Mouse (Mus musculus) MEL (cell line): Measurements from ENCODE around the gene Olfr521.

Experiments
- CTCF ChIP-seq, 3 experiments: IDR thresholded peaks in 2 of 3; conservative IDR thresholded peaks in 1 of 3; 2 replicates each; pipeline ENCODE4 v1.5.1; 2011 to 2012; ENCODE audit warnings: low read length in 3 of 3, low read depth in 2 of 3, mild to moderate bottlenecking in 2 of 3, improper control_type of control experiment in 1 of 3, inconsistent platforms in 1 of 3, mixed read lengths in 1 of 3, moderate library complexity in 1 of 3; ENCODE audit not compliant: control insufficient read depth in 1 of 3, insufficient read depth in 1 of 3, poor library complexity in 1 of 3, severe bottlenecking in 1 of 3
- E2F4 ChIP-seq: IDR thresholded peaks from 2 replicates; pipeline ENCODE4 v1.6.1; 2011; ENCODE audit warnings: low read depth, low read length, improper control_type of control experiment, borderline replicate concordance
- ETS1 ChIP-seq: IDR thresholded peaks from 2 replicates; pipeline ENCODE4 v1.6.1; 2012; ENCODE audit warnings: low read depth, mild to moderate bottlenecking, inconsistent platforms, low read length, improper control_type of control experiment, moderate library complexity
- GATA1 ChIP-seq: IDR thresholded peaks from 2 replicates; pipeline ENCODE4 v1.6.1; 2011; ENCODE audit warnings: low read depth, low read length, improper control_type of control experiment
- KAT2A ChIP-seq: conservative IDR thresholded peaks from 2 replicates; pipeline ENCODE4 v1.6.1; 2012; ENCODE audit warnings: low read depth, low read length, improper control_type of control experiment, inconsistent platforms
- MEF2A ChIP-seq: IDR thresholded peaks from 2 replicates; pipeline ENCODE4 v1.6.1; 2014; ENCODE audit warnings: low read depth, mild to moderate bottlenecking, inconsistent platforms, low read length, improper control_type of control experiment; ENCODE audit not compliant: poor library complexity, insufficient replicate concordance, severe bottlenecking; ENCODE audit errors: extremely low read depth
- MXI1 ChIP-seq: IDR thresholded peaks from 2 replicates; pipeline ENCODE4 v1.6.1; 2011; ENCODE audit warnings: mild to moderate bottlenecking, low read depth, low read length, improper control_type of control experiment
- NRF1 ChIP-seq: IDR thresholded peaks from 2 replicates; pipeline ENCODE4 v1.6.1; 2014; ENCODE audit warnings: low read depth, mild to moderate bottlenecking, inconsistent platforms, low read length, improper control_type of control experiment, moderate library complexity; ENCODE audit not compliant: poor library complexity, insufficient read depth, severe bottlenecking
- POLR2A ChIP-seq, 2 experiments: IDR thresholded peaks; 2 replicates each; pipeline ENCODE4 v1.6.1; 2011 to 2012; ENCODE audit warnings: low read length in 2 of 2, mild to moderate bottlenecking in 2 of 2, control low read depth in 1 of 2, improper control_type of control experiment in 1 of 2, low read depth in 1 of 2, moderate library complexity in 1 of 2; ENCODE audit not compliant: control insufficient read depth in 1 of 2, insufficient read depth in 1 of 2, poor library complexity in 1 of 2
- POLR2AphosphoS2 ChIP-seq: IDR thresholded peaks from 2 replicates; pipeline ENCODE4 v1.6.1; 2011; ENCODE audit warnings: low read length, improper control_type of control experiment
- RCOR1 ChIP-seq: IDR thresholded peaks from 2 replicates; pipeline ENCODE4 v1.6.1; 2012; ENCODE audit warnings: low read depth, mild to moderate bottlenecking, inconsistent platforms, low read length, improper control_type of control experiment
- TAL1 ChIP-seq: IDR thresholded peaks from 2 replicates; pipeline ENCODE4 v1.6.1; 2012; ENCODE audit warnings: mild to moderate bottlenecking, inconsistent platforms, low read length, moderate library complexity, mixed read lengths
- UBTF ChIP-seq: IDR thresholded peaks from 2 replicates; pipeline ENCODE4 v1.6.1; 2012; ENCODE audit warnings: low read depth, mild to moderate bottlenecking, inconsistent platforms, low read length, improper control_type of control experiment, moderate library complexity, borderline replicate concordance; ENCODE audit not compliant: insufficient read depth
- ZNF384 ChIP-seq: IDR thresholded peaks from 2 replicates; pipeline ENCODE4 v1.6.1; 2012; ENCODE audit warnings: low read depth, mild to moderate bottlenecking, inconsistent platforms, low read length, improper control_type of control experiment

DNA sequence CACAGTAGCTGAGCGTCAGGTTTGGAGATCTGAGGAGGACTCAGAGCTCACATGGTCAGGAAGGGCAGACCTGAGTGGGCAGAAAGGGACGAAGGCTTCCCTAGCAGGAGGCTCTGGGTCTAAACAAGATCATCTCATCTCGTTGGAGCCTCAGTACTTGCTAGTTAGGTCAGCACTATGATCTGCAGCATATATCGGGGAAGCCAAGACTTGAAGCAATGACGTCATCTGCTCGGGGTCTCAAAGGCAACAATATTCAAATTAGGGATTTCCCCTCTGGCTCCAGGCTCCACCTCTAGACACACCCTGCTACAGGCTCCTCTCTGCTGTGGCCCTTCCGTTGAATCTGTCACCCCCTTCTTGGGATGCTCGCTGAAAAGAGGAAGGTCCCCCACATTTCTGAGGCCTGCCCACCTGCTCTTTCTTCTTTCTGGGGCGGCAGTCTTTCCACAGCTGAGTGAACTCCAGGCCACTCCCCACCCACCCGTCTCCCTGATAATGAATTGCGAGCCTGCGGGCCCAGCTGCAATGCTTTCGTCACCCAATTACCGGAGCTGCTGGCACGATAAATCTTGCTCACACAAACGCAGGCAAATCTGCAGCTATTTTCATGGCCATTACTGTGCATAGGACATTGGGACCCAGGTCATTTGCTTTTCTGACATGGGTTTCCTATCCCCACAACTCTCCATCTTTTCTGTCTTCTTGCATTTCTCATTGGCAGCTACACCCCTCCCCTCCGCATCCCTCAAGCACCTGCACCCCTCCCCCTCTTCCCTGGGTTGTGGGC, 32.1 kb downstream of the Olfr521 start:
- no peak for TF ChIP-seq POLR2A (IDR thresholded peaks at IDR 0.05; ENCODE audit: control insufficient read depth in 1 of 2, insufficient read depth in 1 of 2, low read depth in 1 of 2, low read length in 2 of 2, poor library complexity in 1 of 2)
- TF ChIP-seq CTCF (IDR thresholded peaks at IDR 0.05 in 2 of 3, conservative IDR thresholded peaks at IDR 0.05 in 1 of 3; ENCODE audit: control insufficient read depth in 1 of 3, insufficient read depth in 1 of 3, low read depth in 2 of 3, low read length in 3 of 3, poor library complexity in 1 of 3, severe bottlenecking in 1 of 3): no peak
- TF ChIP-seq ETS1: no peak
- TF ChIP-seq TAL1: no peak
- TF ChIP-seq POLR2AphosphoS2: no peak
- no peak for TF ChIP-seq NRF1
- no peak for TF ChIP-seq GATA1
- TF ChIP-seq KAT2A: no peak
- TF ChIP-seq E2F4: no peak
- no peak for TF ChIP-seq ZNF384
- no peak for TF ChIP-seq UBTF
- no peak for TF ChIP-seq MXI1
- no peak for TF ChIP-seq RCOR1
- TF ChIP-seq MEF2A: no peak
